Mouse (Mus musculus): ENCODE results near the gene Igsf21. TPM values are rescaled to one million over a fixed set of nuclear protein-coding genes. Genes with fewer than 3 reads are reported as not detected.

Gene Igsf21
- polyA plus RNA-seq, 1 experiment from 2014 or later = 12.7 TPM

DNA sequence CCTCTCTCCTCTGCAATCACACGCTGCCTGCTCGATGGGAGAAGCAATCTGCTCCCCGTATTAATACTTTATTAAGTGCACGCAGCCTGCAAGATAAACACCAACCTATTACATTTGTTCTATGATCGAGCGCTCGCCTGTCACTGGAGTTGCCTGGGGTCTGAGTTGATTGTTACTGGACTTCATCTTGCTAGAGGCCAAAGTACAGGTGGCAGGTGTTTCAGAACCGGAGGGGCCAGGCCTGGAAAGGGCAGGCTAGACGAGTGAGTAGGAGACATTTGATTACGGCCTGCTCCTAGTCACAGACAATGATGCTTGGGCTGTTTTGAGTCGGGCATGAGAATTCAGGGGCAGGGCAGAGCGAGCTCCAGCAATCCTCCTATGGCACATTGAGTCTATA, 73.5 kb downstream of the Igsf21 start:
- H3K4me2 ChIP-seq (ENCODE audit: low read depth, low read length, severe bottlenecking) = no peak overlapping the region
- peaks cover 3% of the 10 kb centered on the region; the same call in 1 of the 2 replicates for H3K4me1 ChIP-seq (replicated peaks; ENCODE audit: control insufficient read depth, insufficient read depth, low read length)
- no peak overlapping the region; the same call in 1 of the 2 replicates for H3K9ac ChIP-seq (ENCODE audit: low read length)
- DNase-seq (ENCODE audit: low spot score) = no peak
- WGBS = 63% methylated on average over 12 of the region's 12 CpGs
- H3K9me3 ChIP-seq (ENCODE audit: control insufficient read depth, low read length) = no peaks in the 10 kb centered on the region
- H3K36me3 ChIP-seq (ENCODE audit: control insufficient read depth, insufficient read depth, low read length) = no peaks in the 10 kb centered on the region
- no peak overlapping the region for H3K4me3 ChIP-seq (ENCODE audit: low read depth, low read length)
- H3K27me3 ChIP-seq (ENCODE audit: control insufficient read depth, insufficient read depth, low read length) = no peaks in the 10 kb centered on the region
- H3K27ac ChIP-seq (ENCODE audit: low read depth, low read length) = no peak overlapping the region
- no peak for ATAC-seq (replicated peaks; ENCODE audit: low FRiP score)

DNA sequence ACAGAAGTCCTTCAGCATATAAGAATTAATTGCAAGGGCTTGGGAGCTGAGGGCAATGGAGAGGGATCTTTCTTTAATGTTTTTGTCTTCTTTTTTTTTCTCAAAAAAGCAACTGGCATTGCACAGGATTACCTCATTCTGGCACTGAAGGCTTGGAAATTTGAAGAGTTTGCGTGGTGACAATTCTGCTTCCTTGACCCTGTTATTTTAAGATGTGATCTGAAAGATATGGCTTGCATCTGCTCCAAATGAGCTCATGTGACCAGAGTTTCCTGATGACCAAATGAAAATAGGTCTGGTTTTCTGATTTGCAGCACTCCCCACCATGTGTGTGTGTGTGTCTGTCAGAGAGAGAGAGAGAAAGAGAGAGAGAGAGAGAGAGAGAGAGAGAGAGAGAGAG, 74.7 kb downstream of the Igsf21 start:
- no peak for ATAC-seq (replicated peaks; ENCODE audit: low FRiP score)
- H3K27me3 ChIP-seq (ENCODE audit: control insufficient read depth, insufficient read depth, low read length) = no peaks in the 10 kb centered on the region
- no peak for DNase-seq (ENCODE audit: low spot score)
- H3K9ac ChIP-seq (ENCODE audit: low read length) = no peak overlapping the region
- H3K4me3 ChIP-seq (ENCODE audit: low read depth, low read length) = no peak overlapping the region
- H3K27ac ChIP-seq (ENCODE audit: low read depth, low read length) = no peak overlapping the region
- no peak overlapping the region for H3K4me2 ChIP-seq (ENCODE audit: low read depth, low read length, severe bottlenecking)
- 72% methylated on average over 1 of the region's 1 CpGs for WGBS
- peaks cover 3% of the 10 kb centered on the region; the same call in 1 of the 2 replicates for H3K4me1 ChIP-seq (replicated peaks; ENCODE audit: control insufficient read depth, insufficient read depth, low read length)
- no peaks in the 10 kb centered on the region for H3K9me3 ChIP-seq (ENCODE audit: control insufficient read depth, low read length)
- no peaks in the 10 kb centered on the region for H3K36me3 ChIP-seq (ENCODE audit: control insufficient read depth, insufficient read depth, low read length)

DNA sequence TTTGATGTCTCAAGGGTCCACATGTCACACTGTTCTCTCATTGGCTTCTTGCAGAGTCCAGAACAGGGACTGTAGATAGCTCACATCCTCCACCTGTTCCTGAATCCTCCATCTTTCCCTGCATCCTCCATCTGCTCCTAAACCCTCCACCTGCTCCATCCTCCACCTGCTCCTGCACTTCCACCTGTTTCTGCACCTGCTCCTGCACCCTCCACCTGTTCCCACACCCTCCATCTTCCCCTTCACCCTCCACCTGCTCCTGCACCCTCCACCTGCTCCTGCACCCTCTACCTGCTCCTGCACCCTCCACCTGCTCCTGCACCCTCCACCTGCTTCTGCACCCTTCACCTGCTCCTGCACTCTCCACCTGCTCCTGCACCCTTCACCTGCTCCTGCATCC, 75.4 kb downstream of the Igsf21 start:
- Histone ChIP-seq H3K4me2 (ENCODE audit: low read depth, low read length, severe bottlenecking) (no peak overlapping the region), H3K9me3 (ENCODE audit: control insufficient read depth, low read length) (no peaks in the 10 kb centered on the region), H3K27me3 (ENCODE audit: control insufficient read depth, insufficient read depth, low read length) (no peaks in the 10 kb centered on the region), H3K36me3 (ENCODE audit: control insufficient read depth, insufficient read depth, low read length) (no peaks in the 10 kb centered on the region), H3K9ac (ENCODE audit: low read length) (no peak overlapping the region), H3K4me1 (replicated peaks; ENCODE audit: control insufficient read depth, insufficient read depth, low read length) (peaks cover 3% of the 10 kb centered on the region; the same call in 1 of the 2 replicates), H3K4me3 (ENCODE audit: low read depth, low read length) (no peak overlapping the region), H3K27ac (ENCODE audit: low read depth, low read length) (no peak overlapping the region)
- DNase-seq (ENCODE audit: low spot score) (no peak), ATAC-seq (replicated peaks; ENCODE audit: low FRiP score) (no peak)

DNA sequence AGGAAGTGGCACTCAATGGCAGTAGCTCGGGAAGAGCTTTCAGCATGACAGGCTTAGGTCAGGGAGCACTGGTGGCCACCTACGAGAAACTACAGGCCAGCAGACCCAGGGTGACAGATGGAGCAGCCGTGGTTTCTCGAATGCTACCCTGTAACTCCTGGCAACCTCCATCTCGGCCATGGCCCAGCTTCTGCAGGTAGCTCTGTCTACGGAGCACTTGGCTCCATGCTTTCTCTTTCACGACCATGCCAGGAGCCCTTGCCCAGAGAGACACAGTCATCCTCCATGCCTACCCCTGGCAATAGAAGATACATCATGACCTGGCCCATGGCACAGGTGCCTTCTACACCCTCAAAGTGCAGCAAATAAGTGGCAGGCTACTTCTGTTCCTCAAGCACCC, 80.7 kb downstream of the Igsf21 start:
- Histone ChIP-seq H3K9ac (ENCODE audit: low read length) (no peak overlapping the region), H3K4me3 (ENCODE audit: low read depth, low read length) (no peak overlapping the region), H3K4me1 (replicated peaks; ENCODE audit: control insufficient read depth, insufficient read depth, low read length) (peaks cover 4% of the 10 kb centered on the region; the same call in 1 of the 2 replicates), H3K4me2 (ENCODE audit: low read depth, low read length, severe bottlenecking) (no peak overlapping the region), H3K36me3 (ENCODE audit: control insufficient read depth, insufficient read depth, low read length) (no peaks in the 10 kb centered on the region), H3K27ac (ENCODE audit: low read depth, low read length) (no peak overlapping the region), H3K27me3 (ENCODE audit: control insufficient read depth, insufficient read depth, low read length) (no peaks in the 10 kb centered on the region; the same call in 1 of the 2 replicates), H3K9me3 (ENCODE audit: control insufficient read depth, low read length) (no peaks in the 10 kb centered on the region; the same call in 1 of the 2 replicates)
- ATAC-seq (replicated peaks; ENCODE audit: low FRiP score) (no peak), DNase-seq (ENCODE audit: low spot score) (no peak)
- WGBS = 85% methylated on average over 7 of the region's 7 CpGs

DNA sequence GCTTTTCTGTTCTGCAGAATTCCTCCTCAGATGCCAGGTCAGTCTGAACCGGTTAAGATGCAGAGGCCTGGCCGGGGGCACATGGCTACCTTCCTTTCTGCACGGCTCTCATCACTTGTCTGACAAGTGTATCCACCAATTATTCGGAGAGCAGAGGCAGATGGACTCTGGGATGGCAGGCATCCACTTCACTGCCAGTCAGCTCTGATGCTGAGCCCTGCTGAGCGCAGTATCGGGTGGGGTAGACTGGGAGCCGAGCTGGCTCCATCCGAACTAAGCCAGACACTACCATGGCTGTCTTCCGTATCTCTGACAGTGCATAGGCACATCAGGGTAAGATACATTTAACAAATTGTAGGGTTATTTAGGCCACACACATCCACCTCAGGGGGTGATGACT, 81.9 kb downstream of the Igsf21 start:
- Histone ChIP-seq H3K9me3 (ENCODE audit: control insufficient read depth, low read length) (no peaks in the 10 kb centered on the region; the same call in 1 of the 2 replicates), H3K36me3 (ENCODE audit: control insufficient read depth, insufficient read depth, low read length) (no peaks in the 10 kb centered on the region), H3K27ac (ENCODE audit: low read depth, low read length) (no peak overlapping the region), H3K4me2 (ENCODE audit: low read depth, low read length, severe bottlenecking) (no peak overlapping the region), H3K4me1 (replicated peaks; ENCODE audit: control insufficient read depth, insufficient read depth, low read length) (peaks cover 4% of the 10 kb centered on the region; the same call in 1 of the 2 replicates), H3K9ac (ENCODE audit: low read length) (no peak overlapping the region), H3K27me3 (ENCODE audit: control insufficient read depth, insufficient read depth, low read length) (no peaks in the 10 kb centered on the region; the same call in 1 of the 2 replicates), H3K4me3 (ENCODE audit: low read depth, low read length) (no peak overlapping the region)
- ATAC-seq (replicated peaks; ENCODE audit: low FRiP score) (no peak), DNase-seq (ENCODE audit: low spot score) (no peak)
- WGBS = 87% methylated on average over 9 of the region's 9 CpGs

DNA sequence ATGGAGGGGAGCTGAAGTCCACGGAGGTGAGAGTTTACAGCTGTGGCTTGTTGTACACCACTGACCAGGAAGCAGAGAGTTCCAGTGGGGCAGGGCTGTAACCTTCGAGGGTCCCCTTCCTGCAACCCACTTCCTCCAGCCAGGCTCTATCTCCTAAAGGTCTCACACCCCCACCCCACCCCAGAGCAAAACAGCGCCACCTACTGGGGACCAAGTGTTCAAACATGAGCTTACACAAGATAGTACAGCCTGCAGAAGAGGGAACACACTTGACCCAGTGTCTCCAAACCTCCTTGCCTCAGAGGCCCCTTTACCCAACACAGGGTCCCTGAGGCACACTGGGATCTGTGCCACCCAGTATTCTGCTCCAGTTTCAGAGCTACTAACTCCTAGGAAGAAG, 87.0 kb downstream of the Igsf21 start:
- WGBS = 44% methylated on average over 3 of the region's 3 CpGs
- DNase-seq (ENCODE audit: low spot score) = no peak
- Histone ChIP-seq H3K27me3 (ENCODE audit: control insufficient read depth, insufficient read depth, low read length) (no peaks in the 10 kb centered on the region; the same call in 1 of the 2 replicates), H3K4me1 (replicated peaks; ENCODE audit: control insufficient read depth, insufficient read depth, low read length) (peaks cover 7% of the 10 kb centered on the region; the same call in 1 of the 2 replicates), H3K9ac (ENCODE audit: low read length) (no peak overlapping the region), H3K4me2 (ENCODE audit: low read depth, low read length, severe bottlenecking) (no peak overlapping the region), H3K9me3 (ENCODE audit: control insufficient read depth, low read length) (no peaks in the 10 kb centered on the region; the same call in 1 of the 2 replicates), H3K4me3 (ENCODE audit: low read depth, low read length) (no peak overlapping the region), H3K27ac (ENCODE audit: low read depth, low read length) (no peak overlapping the region), H3K36me3 (ENCODE audit: control insufficient read depth, insufficient read depth, low read length) (no peaks in the 10 kb centered on the region)
- no peak for ATAC-seq (replicated peaks; ENCODE audit: low FRiP score)

DNA sequence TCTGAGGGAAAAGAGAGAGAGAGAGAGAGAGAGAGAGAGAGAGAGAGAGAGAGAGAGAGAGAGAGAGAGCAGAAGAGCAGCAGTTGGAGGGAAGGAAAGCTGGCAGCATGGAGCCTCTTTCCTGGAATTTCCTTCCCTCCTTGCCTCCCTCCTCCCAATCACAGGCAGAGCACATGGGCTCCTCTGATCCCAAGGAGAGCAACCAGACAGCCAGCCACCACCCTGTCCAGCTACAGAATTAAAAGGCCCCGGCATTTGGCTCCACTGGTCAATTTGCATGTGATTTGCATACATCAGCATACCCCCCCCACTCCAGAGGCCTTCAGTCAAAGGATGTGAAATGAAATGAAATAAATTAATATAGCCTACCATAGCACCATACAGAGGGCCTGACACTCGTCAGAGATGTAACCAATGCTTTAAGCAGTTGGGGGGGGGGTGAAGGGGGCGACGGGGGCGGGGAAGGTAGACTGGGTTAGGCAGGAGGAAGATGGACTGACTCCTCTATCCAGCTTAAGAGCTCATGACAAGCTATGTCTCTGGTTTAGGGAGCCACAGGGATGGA, 91.6 kb downstream of the Igsf21 start:
- Histone ChIP-seq H3K27me3 (ENCODE audit: control insufficient read depth, insufficient read depth, low read length) (no peaks in the 10 kb centered on the region), H3K9me3 (ENCODE audit: control insufficient read depth, low read length) (no peaks in the 10 kb centered on the region), H3K4me2 (ENCODE audit: low read depth, low read length, severe bottlenecking) (no peak overlapping the region), H3K4me1 (replicated peaks; ENCODE audit: control insufficient read depth, insufficient read depth, low read length) (peaks cover 8% of the 10 kb centered on the region; the same call in 1 of the 2 replicates), H3K4me3 (ENCODE audit: low read depth, low read length) (no peak overlapping the region), H3K9ac (ENCODE audit: low read length) (no peak overlapping the region), H3K36me3 (ENCODE audit: control insufficient read depth, insufficient read depth, low read length) (no peaks in the 10 kb centered on the region), H3K27ac (ENCODE audit: low read depth, low read length) (peak overlapping the region; percentile 39; the same call in 1 of the 2 replicates)
- DNase-seq (ENCODE audit: low spot score) = no peak
- ATAC-seq (replicated peaks; ENCODE audit: low FRiP score) = peak; percentile 42; the same call in 1 of the 2 replicates
- 48% methylated on average over 5 of the region's 5 CpGs for WGBS

DNA sequence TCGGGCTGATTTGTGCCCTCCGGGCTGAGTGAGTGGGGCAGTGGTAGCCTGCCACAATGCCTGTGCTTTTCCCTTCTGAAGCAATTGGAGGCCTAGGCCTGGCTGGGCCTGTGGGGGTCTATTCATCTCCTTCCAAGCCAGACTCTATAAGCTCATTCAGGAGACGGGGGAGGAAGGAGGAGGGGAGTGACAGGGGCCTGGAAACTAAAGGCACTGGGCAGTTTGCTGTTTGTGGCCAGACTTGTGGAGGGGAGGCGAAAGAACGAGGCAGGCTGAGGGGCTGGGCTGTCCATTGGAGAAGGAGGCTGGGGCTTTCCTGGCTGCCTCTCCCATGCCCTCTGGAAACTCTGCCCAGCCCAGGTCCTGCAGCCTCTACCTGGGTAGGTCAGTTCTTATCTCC, 92.1 kb downstream of the Igsf21 start:
- ATAC-seq (replicated peaks; ENCODE audit: low FRiP score) (peak; percentile 46), DNase-seq (ENCODE audit: low spot score) (peak; percentile 66)
- no peak overlapping the region for H3K4me3 ChIP-seq (ENCODE audit: low read depth, low read length)
- H3K9me3 ChIP-seq (ENCODE audit: control insufficient read depth, low read length) = no peaks in the 10 kb centered on the region
- H3K27ac ChIP-seq (ENCODE audit: low read depth, low read length) = peak overlapping the region; percentile 39; the same call in 1 of the 2 replicates
- no peak overlapping the region for H3K9ac ChIP-seq (ENCODE audit: low read length)
- no peak overlapping the region for H3K4me2 ChIP-seq (ENCODE audit: low read depth, low read length, severe bottlenecking)
- H3K36me3 ChIP-seq (ENCODE audit: control insufficient read depth, insufficient read depth, low read length) = no peaks in the 10 kb centered on the region
- H3K27me3 ChIP-seq (ENCODE audit: control insufficient read depth, insufficient read depth, low read length) = no peaks in the 10 kb centered on the region
- peaks cover 8% of the 10 kb centered on the region; the same call in 1 of the 2 replicates for H3K4me1 ChIP-seq (replicated peaks; ENCODE audit: control insufficient read depth, insufficient read depth, low read length)
- 19% methylated on average over 5 of the region's 5 CpGs for WGBS

DNA sequence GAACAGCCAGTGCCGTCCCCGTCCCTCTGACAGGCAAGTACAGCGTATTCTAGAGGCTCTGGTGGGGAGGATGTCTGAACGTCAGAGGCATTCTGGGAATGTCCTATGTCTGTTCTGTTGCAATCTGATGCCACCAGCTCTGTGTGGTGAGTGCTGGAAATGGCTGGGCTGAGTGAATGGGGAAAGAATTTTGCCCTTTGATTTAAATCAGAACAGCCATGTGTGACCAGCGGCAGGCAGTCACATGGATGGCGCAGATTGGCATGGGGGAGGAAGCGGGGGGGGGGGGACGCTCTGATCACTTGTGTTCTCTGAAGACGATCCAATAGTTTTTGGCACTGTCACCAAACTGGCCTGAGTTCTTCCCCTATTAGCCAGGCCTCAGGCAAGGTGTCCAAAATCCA, 92.9 kb downstream of the Igsf21 start:
- 73% methylated on average over 9 of the region's 9 CpGs for WGBS
- DNase-seq (ENCODE audit: low spot score) = no peak

More for the DNA sequence above, 92.9 kb downstream of the Igsf21 start:
- peaks cover 8% of the 10 kb centered on the region; the same call in 1 of the 2 replicates for H3K4me1 ChIP-seq (replicated peaks; ENCODE audit: control insufficient read depth, insufficient read depth, low read length)
- H3K36me3 ChIP-seq (ENCODE audit: control insufficient read depth, insufficient read depth, low read length) = no peaks in the 10 kb centered on the region
- ATAC-seq (replicated peaks; ENCODE audit: low FRiP score) = no peak
- no peak overlapping the region for H3K4me3 ChIP-seq (ENCODE audit: low read depth, low read length)
- no peaks in the 10 kb centered on the region for H3K9me3 ChIP-seq (ENCODE audit: control insufficient read depth, low read length)
- H3K27me3 ChIP-seq (ENCODE audit: control insufficient read depth, insufficient read depth, low read length) = no peaks in the 10 kb centered on the region
- H3K9ac ChIP-seq (ENCODE audit: low read length) = no peak overlapping the region
- no peak overlapping the region for H3K4me2 ChIP-seq (ENCODE audit: low read depth, low read length, severe bottlenecking)
- H3K27ac ChIP-seq (ENCODE audit: low read depth, low read length) = no peak overlapping the region
